Mouse (Mus musculus): ENCODE results near the gene Zbp1. TPM values are rescaled to one million over a fixed set of nuclear protein-coding genes. Genes with fewer than 3 reads are reported as not detected.

The Zbp1 gene
- polyA plus RNA-seq, 1 experiment from 2014 or later, result not detected

DNA sequence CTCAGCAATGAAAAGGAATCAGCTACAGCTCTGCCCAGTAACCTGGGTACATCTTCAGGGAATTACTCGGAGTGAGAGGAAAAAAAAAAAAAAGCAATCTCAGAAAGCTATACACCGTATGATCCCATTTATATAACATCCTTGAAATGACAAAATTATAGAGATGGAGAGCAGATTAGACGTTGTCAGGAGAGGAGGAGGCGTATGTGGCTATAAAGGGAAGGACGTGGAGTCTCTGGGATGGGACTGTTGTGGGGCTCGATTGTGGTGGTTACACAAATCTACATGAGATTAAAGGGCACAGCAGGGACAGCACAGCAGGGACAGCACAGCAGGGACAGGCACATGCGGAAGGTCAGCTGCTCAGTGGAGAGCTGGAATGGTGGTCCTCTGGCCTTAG lies 30.1 kb upstream of the Zbp1 start:
- no peak overlapping the region for H3K27ac ChIP-seq (ENCODE audit: low read depth, low read length)
- H3K36me3 ChIP-seq (ENCODE audit: control insufficient read depth, insufficient read depth, low read length), result no peaks in the 10 kb centered on the region
- no peak overlapping the region for H3K4me3 ChIP-seq (ENCODE audit: low read length)
- no peak for ATAC-seq (ENCODE audit: low FRiP score, low TSS enrichment)
- WGBS, result 84% methylated on average over 7 of the region's 7 CpGs
- no peaks in the 10 kb centered on the region for H3K27me3 ChIP-seq (ENCODE audit: control insufficient read depth, insufficient read depth, low read length)
- peaks cover 80% of the 10 kb centered on the region for H3K4me1 ChIP-seq (ENCODE audit: control insufficient read depth, insufficient read depth, low read length)
- H3K4me2 ChIP-seq (replicated peaks; ENCODE audit: low read depth, low read length), result no peak overlapping the region
- H3K9me3 ChIP-seq (ENCODE audit: control insufficient read depth, low read length), result no peaks in the 10 kb centered on the region
- no peak overlapping the region for H3K9ac ChIP-seq (ENCODE audit: low read depth, low read length)

DNA sequence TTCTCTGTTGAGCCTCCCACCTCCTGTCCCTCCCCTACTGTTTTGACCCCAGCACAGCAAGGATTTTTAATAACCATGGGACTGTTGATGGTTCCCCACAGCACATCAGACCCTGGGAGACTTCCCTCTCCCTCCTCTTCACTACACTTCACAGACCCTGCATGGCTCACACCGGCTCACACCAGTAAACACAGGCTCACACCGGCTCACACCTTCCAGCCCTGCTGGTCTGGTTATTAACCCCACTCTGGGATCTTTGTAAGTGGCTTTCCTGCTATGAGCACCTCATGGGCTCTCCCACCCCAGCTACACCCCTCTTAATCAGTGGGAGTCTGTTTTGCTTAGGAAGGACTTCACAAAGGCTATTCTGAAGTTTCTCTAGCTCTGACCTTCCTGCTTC lies 29.2 kb upstream of the Zbp1 start:
- no peaks in the 10 kb centered on the region for H3K36me3 ChIP-seq (ENCODE audit: control insufficient read depth, insufficient read depth, low read length)
- peaks cover 77% of the 10 kb centered on the region for H3K4me1 ChIP-seq (ENCODE audit: control insufficient read depth, insufficient read depth, low read length)
- no peak for ATAC-seq (ENCODE audit: low FRiP score, low TSS enrichment)
- H3K27me3 ChIP-seq (ENCODE audit: control insufficient read depth, insufficient read depth, low read length), result no peaks in the 10 kb centered on the region
- peak overlapping the region; percentile 65; the same call in 1 of the 2 replicates for H3K27ac ChIP-seq (ENCODE audit: low read depth, low read length)
- no peaks in the 10 kb centered on the region for H3K9me3 ChIP-seq (ENCODE audit: control insufficient read depth, low read length)
- no peak overlapping the region for H3K4me3 ChIP-seq (ENCODE audit: low read length)
- H3K4me2 ChIP-seq (replicated peaks; ENCODE audit: low read depth, low read length), result no peak overlapping the region
- 12% methylated on average over 2 of the region's 2 CpGs for WGBS
- H3K9ac ChIP-seq (ENCODE audit: low read depth, low read length), result peak overlapping the region; percentile 4; the same call in 1 of the 2 replicates

DNA sequence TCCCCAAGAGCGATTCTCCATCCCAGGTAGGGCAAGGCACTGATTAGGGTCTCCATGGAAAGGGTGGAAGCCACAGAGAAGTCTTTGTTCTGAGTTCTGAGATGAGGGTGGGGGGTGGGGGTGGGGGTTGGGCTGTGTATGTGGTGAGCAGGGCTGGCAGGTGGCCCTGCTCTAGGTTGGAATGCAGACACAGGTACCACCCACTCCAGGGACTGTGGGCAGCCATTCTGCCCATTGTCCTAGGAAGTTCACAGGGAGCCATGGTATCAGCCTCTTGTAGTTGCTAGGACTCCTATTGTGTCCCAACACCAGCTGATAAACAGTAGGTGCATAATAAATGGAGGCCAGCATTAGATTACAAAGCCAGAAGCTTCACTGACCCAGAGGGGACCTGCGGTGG lies 28.5 kb upstream of the Zbp1 start:
- Histone ChIP-seq H3K36me3 (ENCODE audit: control insufficient read depth, insufficient read depth, low read length) (no peaks in the 10 kb centered on the region), H3K9ac (ENCODE audit: low read depth, low read length) (no peak overlapping the region), H3K4me3 (ENCODE audit: low read length) (no peak overlapping the region), H3K27me3 (ENCODE audit: control insufficient read depth, insufficient read depth, low read length) (no peaks in the 10 kb centered on the region), H3K27ac (ENCODE audit: low read depth, low read length) (peak overlapping the region; percentile 65; the same call in 1 of the 2 replicates), H3K4me1 (ENCODE audit: control insufficient read depth, insufficient read depth, low read length) (peaks cover 73% of the 10 kb centered on the region), H3K9me3 (ENCODE audit: control insufficient read depth, low read length) (no peaks in the 10 kb centered on the region), H3K4me2 (replicated peaks; ENCODE audit: low read depth, low read length) (no peak overlapping the region)
- WGBS, result 39% methylated on average over 2 of the region's 2 CpGs
- no peak; the same call in 1 of the 2 replicates for ATAC-seq (ENCODE audit: low FRiP score, low TSS enrichment)

DNA sequence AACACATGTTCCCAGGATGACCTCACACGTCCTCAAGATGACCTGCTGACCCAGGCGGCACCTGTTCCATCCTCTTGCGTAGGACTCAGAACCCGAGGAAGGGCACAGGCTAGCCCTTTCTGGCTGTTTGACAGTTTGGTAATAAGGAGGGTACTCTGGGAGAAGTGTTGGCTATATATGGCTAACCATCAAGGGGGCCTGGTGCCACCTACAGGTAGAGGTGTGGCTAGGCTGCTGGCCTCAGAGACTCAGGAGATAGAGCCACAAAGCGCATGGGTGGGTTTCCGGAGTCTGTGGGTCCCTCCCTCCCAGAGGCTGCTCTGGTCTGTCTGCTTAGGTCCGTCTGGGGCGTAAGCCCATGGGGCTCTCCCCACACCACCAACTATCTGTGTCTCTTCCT lies 28.0 kb upstream of the Zbp1 start:
- Histone ChIP-seq H3K4me2 (replicated peaks; ENCODE audit: low read depth, low read length) (no peak overlapping the region), H3K27me3 (ENCODE audit: control insufficient read depth, insufficient read depth, low read length) (no peaks in the 10 kb centered on the region), H3K27ac (ENCODE audit: low read depth, low read length) (0 out of 2 replicates have a peak overlapping the region, but pooled peaks have one; percentile 52), H3K4me3 (ENCODE audit: low read length) (no peak overlapping the region), H3K9me3 (ENCODE audit: control insufficient read depth, low read length) (no peaks in the 10 kb centered on the region), H3K36me3 (ENCODE audit: control insufficient read depth, insufficient read depth, low read length) (no peaks in the 10 kb centered on the region), H3K4me1 (ENCODE audit: control insufficient read depth, insufficient read depth, low read length) (peaks cover 68% of the 10 kb centered on the region), H3K9ac (ENCODE audit: low read depth, low read length) (no peak overlapping the region)
- no peak for ATAC-seq (ENCODE audit: low FRiP score, low TSS enrichment)
- WGBS, result 75% methylated on average over 8 of the region's 8 CpGs

DNA sequence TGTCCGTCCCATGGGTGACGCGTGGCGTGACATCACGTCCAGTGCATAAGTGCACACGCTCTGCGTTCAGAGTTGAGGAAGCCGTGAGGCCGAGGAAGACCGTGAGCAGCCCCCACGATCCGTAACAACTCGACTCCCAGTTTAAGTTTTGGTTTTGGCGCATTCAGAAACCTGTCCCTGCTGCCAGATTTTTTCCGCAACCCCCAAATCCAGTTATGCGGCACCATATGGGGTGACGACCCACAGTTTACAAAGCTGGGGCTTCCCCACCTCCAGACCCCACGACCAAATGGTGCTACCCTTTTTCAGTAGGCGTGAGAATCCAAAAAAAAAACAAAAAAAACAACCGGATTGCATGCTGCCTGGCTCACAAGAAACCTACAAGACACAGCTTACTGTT lies 26.5 kb upstream of the Zbp1 start:
- peaks cover 54% of the 10 kb centered on the region for H3K4me1 ChIP-seq (ENCODE audit: control insufficient read depth, insufficient read depth, low read length)
- no peak overlapping the region for H3K27ac ChIP-seq (ENCODE audit: low read depth, low read length)
- WGBS, result 86% methylated on average over 20 of the region's 20 CpGs
- no peaks in the 10 kb centered on the region; the same call in 1 of the 2 replicates for H3K27me3 ChIP-seq (ENCODE audit: control insufficient read depth, insufficient read depth, low read length)
- no peaks in the 10 kb centered on the region for H3K9me3 ChIP-seq (ENCODE audit: control insufficient read depth, low read length)
- no peak overlapping the region for H3K4me2 ChIP-seq (replicated peaks; ENCODE audit: low read depth, low read length)
- no peak for ATAC-seq (ENCODE audit: low FRiP score, low TSS enrichment)
- no peaks in the 10 kb centered on the region for H3K36me3 ChIP-seq (ENCODE audit: control insufficient read depth, insufficient read depth, low read length)
- H3K9ac ChIP-seq (ENCODE audit: low read depth, low read length), result no peak overlapping the region
- no peak overlapping the region for H3K4me3 ChIP-seq (ENCODE audit: low read length)

DNA sequence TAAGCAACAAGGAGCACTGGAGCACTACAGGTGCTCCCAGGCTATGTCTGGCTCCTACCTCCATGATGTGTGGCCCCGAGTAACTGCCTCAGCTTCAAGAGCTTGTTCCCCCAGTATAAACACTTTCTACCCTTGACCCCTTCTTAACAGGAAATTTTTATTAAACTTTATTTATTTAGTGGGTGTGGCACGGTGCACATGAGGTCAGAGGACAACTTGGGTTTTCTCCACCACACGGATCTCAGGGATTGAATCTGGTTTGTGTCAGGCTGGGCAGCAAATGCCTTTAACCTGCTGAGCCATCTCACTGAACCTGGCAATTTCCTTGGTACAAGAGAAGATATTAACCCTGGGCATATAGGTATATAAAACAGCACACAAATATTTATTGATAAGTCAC lies 25.4 kb upstream of the Zbp1 start:
- Histone ChIP-seq H3K9ac (ENCODE audit: low read depth, low read length) (no peak overlapping the region), H3K27me3 (ENCODE audit: control insufficient read depth, insufficient read depth, low read length) (no peaks in the 10 kb centered on the region; the same call in 1 of the 2 replicates), H3K9me3 (ENCODE audit: control insufficient read depth, low read length) (no peaks in the 10 kb centered on the region), H3K4me1 (ENCODE audit: control insufficient read depth, insufficient read depth, low read length) (peaks cover 43% of the 10 kb centered on the region), H3K4me2 (replicated peaks; ENCODE audit: low read depth, low read length) (no peak overlapping the region), H3K36me3 (ENCODE audit: control insufficient read depth, insufficient read depth, low read length) (no peaks in the 10 kb centered on the region), H3K27ac (ENCODE audit: low read depth, low read length) (no peak overlapping the region), H3K4me3 (ENCODE audit: low read length) (no peak overlapping the region)
- WGBS, result 64% methylated on average over 3 of the region's 3 CpGs
- no peak for ATAC-seq (ENCODE audit: low FRiP score, low TSS enrichment)

DNA sequence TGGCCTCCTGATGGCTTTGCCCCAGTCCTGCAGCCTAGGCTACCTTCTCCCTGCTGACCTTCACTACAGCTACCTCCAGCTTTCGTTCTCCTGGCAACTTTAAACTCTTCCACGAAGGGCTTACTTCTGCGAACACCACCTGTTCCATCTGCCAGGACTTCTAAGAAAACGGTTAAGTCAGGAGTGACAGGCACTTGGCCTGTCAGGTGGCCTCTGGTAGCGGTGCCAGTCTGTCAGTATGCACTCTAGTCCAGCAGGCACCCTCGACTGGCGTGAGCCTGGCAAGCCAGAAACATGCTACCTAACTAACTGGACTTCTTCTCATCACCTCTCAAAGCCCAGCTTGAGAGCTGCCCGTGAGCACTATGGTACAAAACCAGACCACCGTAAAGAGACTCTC lies 24.9 kb upstream of the Zbp1 start:
- WGBS, result 76% methylated on average over 9 of the region's 9 CpGs
- no peaks in the 10 kb centered on the region for H3K9me3 ChIP-seq (ENCODE audit: control insufficient read depth, low read length)
- no peak overlapping the region for H3K4me3 ChIP-seq (ENCODE audit: low read length)
- no peak overlapping the region for H3K4me2 ChIP-seq (replicated peaks; ENCODE audit: low read depth, low read length)
- H3K27me3 ChIP-seq (ENCODE audit: control insufficient read depth, insufficient read depth, low read length), result no peaks in the 10 kb centered on the region; the same call in 1 of the 2 replicates
- H3K27ac ChIP-seq (ENCODE audit: low read depth, low read length), result no peak overlapping the region
- no peaks in the 10 kb centered on the region for H3K36me3 ChIP-seq (ENCODE audit: control insufficient read depth, insufficient read depth, low read length)
- H3K9ac ChIP-seq (ENCODE audit: low read depth, low read length), result no peak overlapping the region
- no peak for ATAC-seq (ENCODE audit: low FRiP score, low TSS enrichment)
- peaks cover 42% of the 10 kb centered on the region for H3K4me1 ChIP-seq (ENCODE audit: control insufficient read depth, insufficient read depth, low read length)

DNA sequence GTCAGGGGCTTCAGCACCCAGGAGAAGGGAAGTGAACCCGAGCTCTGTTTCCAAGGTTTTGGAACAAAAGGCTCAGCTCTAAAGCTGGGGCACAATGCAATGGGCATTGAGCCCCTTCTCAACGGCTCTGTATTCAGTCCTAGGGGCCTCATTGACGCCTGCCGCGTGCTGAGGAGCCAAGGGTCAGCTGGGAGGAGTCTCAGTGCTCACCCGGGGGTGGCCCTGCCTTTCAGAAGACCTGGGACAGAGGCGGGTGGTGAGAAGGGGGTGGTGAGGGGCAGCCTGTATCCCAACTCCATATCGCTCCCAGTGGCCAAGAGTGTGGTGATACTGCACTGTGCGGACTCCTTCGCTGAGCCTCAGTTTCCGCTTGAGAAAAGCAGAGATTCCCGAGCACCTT lies 24.2 kb upstream of the Zbp1 start:
- no peak overlapping the region for H3K4me3 ChIP-seq (ENCODE audit: low read length)
- no peak overlapping the region for H3K27ac ChIP-seq (ENCODE audit: low read depth, low read length)
- WGBS, result 24% methylated on average over 12 of the region's 12 CpGs
- H3K36me3 ChIP-seq (ENCODE audit: control insufficient read depth, insufficient read depth, low read length), result no peaks in the 10 kb centered on the region
- H3K4me2 ChIP-seq (replicated peaks; ENCODE audit: low read depth, low read length), result no peak overlapping the region
- ATAC-seq (ENCODE audit: low FRiP score, low TSS enrichment), result no peak
- H3K27me3 ChIP-seq (ENCODE audit: control insufficient read depth, insufficient read depth, low read length), result no peaks in the 10 kb centered on the region; the same call in 1 of the 2 replicates
- no peaks in the 10 kb centered on the region for H3K9me3 ChIP-seq (ENCODE audit: control insufficient read depth, low read length)
- H3K4me1 ChIP-seq (ENCODE audit: control insufficient read depth, insufficient read depth, low read length), result peaks cover 42% of the 10 kb centered on the region
- H3K9ac ChIP-seq (ENCODE audit: low read depth, low read length), result no peak overlapping the region

DNA sequence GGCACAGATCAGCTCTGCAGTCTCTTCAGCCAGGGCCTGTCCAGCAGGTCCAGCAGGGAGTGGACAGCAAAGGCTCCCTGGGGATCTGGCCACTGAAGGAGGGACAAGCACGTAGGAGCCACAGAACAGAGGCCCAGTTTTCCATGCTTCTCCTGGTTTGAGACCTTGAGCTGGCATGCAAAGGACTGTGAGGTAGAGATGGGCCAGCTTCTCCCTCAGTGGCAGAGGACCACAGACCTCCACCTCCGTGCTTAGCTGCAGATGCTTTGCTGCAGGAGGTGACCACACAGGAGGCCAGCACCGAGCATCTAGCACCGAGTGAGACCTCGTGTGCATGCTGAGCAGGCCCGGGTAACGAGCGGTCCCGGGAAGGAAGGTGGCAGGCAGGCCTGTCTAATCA lies 22.0 kb upstream of the Zbp1 start:
- ATAC-seq (ENCODE audit: low FRiP score, low TSS enrichment), result no peak
- Histone ChIP-seq H3K4me3 (ENCODE audit: low read length) (no peak overlapping the region), H3K4me2 (replicated peaks; ENCODE audit: low read depth, low read length) (no peak overlapping the region), H3K4me1 (ENCODE audit: control insufficient read depth, insufficient read depth, low read length) (peaks cover 38% of the 10 kb centered on the region), H3K9ac (ENCODE audit: low read depth, low read length) (no peak overlapping the region), H3K9me3 (ENCODE audit: control insufficient read depth, low read length) (no peaks in the 10 kb centered on the region), H3K27me3 (ENCODE audit: control insufficient read depth, insufficient read depth, low read length) (no peaks in the 10 kb centered on the region; the same call in 1 of the 2 replicates), H3K36me3 (ENCODE audit: control insufficient read depth, insufficient read depth, low read length) (no peaks in the 10 kb centered on the region), H3K27ac (ENCODE audit: low read depth, low read length) (no peak overlapping the region)
- 54% methylated on average over 9 of the region's 9 CpGs for WGBS

Data from kidney, embryonic 14.5 days (tissue).